Mouse (Mus musculus) kidney, postnatal 4 days (tissue): ENCODE results near the gene Dennd1b.
A peak's percentile ranks its signal among the peaks of the same experiment; 100 is the strongest.

ENCODE experiments used
- DNase-seq, 2 experiments: peaks; one replicate each; pipeline ENCODE4 v3.0.0; 2021; ENCODE audit warnings: mixed read lengths in 2 of 2

Gene Dennd1b

GRCm38 (mm10) chr1:138963161-138963867 lies at the start of gene Dennd1b:
TSS of gene Dennd1b (plus strand) at chr1:138963435.
- DNase-seq: peak; percentile 78 to 86

GRCm38 (mm10) chr1:138915596-138915995 lies 47.6 kb upstream of the Dennd1b start:
- no peak for DNase-seq

- DNase-seq: no peak
Observed at GRCm38 (mm10) chr1:138919601-138920000, 43.6 kb upstream of the Dennd1b start.

GRCm38 (mm10) chr1:138920082-138920481 lies 43.2 kb upstream of the Dennd1b start:
- no peak for DNase-seq

- DNase-seq: no peak
Observed at GRCm38 (mm10) chr1:138920799-138921198, 42.4 kb upstream of the Dennd1b start.

GRCm38 (mm10) chr1:138922886-138923285 lies 40.3 kb upstream of the Dennd1b start:
- DNase-seq: no peak

GRCm38 (mm10) chr1:138924282-138924681 lies 39.0 kb upstream of the Dennd1b start:
- DNase-seq: no peak

- DNase-seq: peak; percentile 34 to 62
Observed at GRCm38 (mm10) chr1:138928671-138929483, 34.4 kb upstream of the Dennd1b start.

- no peak for DNase-seq
Observed at GRCm38 (mm10) chr1:138929985-138930384, 33.2 kb upstream of the Dennd1b start.

GRCm38 (mm10) chr1:138930856-138931255 lies 32.4 kb upstream of the Dennd1b start:
- DNase-seq: no peak

- DNase-seq: no peak
Observed at GRCm38 (mm10) chr1:138936169-138936568, 27.1 kb upstream of the Dennd1b start.

- no peak for DNase-seq
Observed at GRCm38 (mm10) chr1:138937686-138938370, 25.4 kb upstream of the Dennd1b start.

- DNase-seq: no peak
Observed at GRCm38 (mm10) chr1:138939579-138940139, 23.6 kb upstream of the Dennd1b start.

GRCm38 (mm10) chr1:138940407-138940806 lies 22.8 kb upstream of the Dennd1b start:
- DNase-seq: no peak

- no peak for DNase-seq
Observed at GRCm38 (mm10) chr1:138952173-138952572, 11.1 kb upstream of the Dennd1b start.

- DNase-seq: no peak
Observed at GRCm38 (mm10) chr1:138954978-138955377, 8.3 kb upstream of the Dennd1b start.

- no peak for DNase-seq
Observed at GRCm38 (mm10) chr1:138955455-138955854, 7.8 kb upstream of the Dennd1b start.

GRCm38 (mm10) chr1:138956511-138956910 lies 6.7 kb upstream of the Dennd1b start:
- DNase-seq: no peak

GRCm38 (mm10) chr1:138957111-138957510 lies 6.1 kb upstream of the Dennd1b start:
- DNase-seq: no peak

- no peak for DNase-seq
Observed at GRCm38 (mm10) chr1:138958863-138959262, 4.4 kb upstream of the Dennd1b start.

- no peak for DNase-seq
Observed at GRCm38 (mm10) chr1:138959903-138960483, 3.2 kb upstream of the Dennd1b start.

- no peak for DNase-seq
Observed at GRCm38 (mm10) chr1:138962266-138963101, 751 bp upstream of the Dennd1b start.
